Mouse (Mus musculus) liver, embryonic 13.5 days (tissue): ENCODE results near the gene Mtmr3. TPM values are rescaled to one million over a fixed set of nuclear protein-coding genes. Genes with fewer than 3 reads are reported as not detected.
"Not testable (repeated sequence)": the region's sequence is repeated elsewhere in the genome, so short reads cannot be mapped to it uniquely, and the experiment has no call there.

ENCODE experiments used
- ATAC-seq: fragments of 200-750 bp; cut with Nextera tagmentation; 2 replicates; pipeline ENCODE4 v1.8.0; 2017; ENCODE audit warnings: low read depth, mild to moderate bottlenecking, moderate number of reproducible peaks, moderate library complexity
- DNase-seq: peaks from one replicate; pipeline ENCODE4 v3.0.0; 2022
- H3K27ac ChIP-seq: fragments of 300-500 bp; sonication (generic); 2 replicates; pipeline ENCODE4 v1.5.1; 2015; ENCODE audit warnings: moderate library complexity, mild to moderate bottlenecking, inconsistent platforms
- H3K27me3 ChIP-seq: fragments of 300-500 bp; sonication (generic); 2 replicates; pipeline ENCODE4 v1.6.1; 2015; ENCODE audit warnings: mild to moderate bottlenecking, inconsistent platforms
- H3K36me3 ChIP-seq: fragments of 300-500 bp; sonication (generic); 2 replicates; pipeline ENCODE4 v1.6.1; 2015; ENCODE audit warnings: mild to moderate bottlenecking, inconsistent platforms
- H3K4me1 ChIP-seq: fragments of 300-500 bp; sonication (generic); replicated peaks from 2 replicates; pipeline ENCODE4 v1.6.1; 2015; ENCODE audit warnings: inconsistent platforms
- H3K4me2 ChIP-seq: fragments of 300-500 bp; sonication (generic); 2 replicates; pipeline ENCODE4 v1.6.1; 2015; ENCODE audit warnings: inconsistent platforms, mild to moderate bottlenecking, moderate library complexity
- H3K4me3 ChIP-seq: fragments of 300-500 bp; sonication (generic); replicated peaks from 2 replicates; pipeline ENCODE4 v1.5.1; 2015; ENCODE audit warnings: mild to moderate bottlenecking, inconsistent platforms
- H3K9ac ChIP-seq: fragments of 300-500 bp; sonication (generic); 2 replicates; pipeline ENCODE4 v1.6.1; 2015; ENCODE audit warnings: mild to moderate bottlenecking, inconsistent platforms
- H3K9me3 ChIP-seq: fragments of 300-500 bp; sonication (generic); replicated peaks from 2 replicates; pipeline ENCODE4 v1.6.1; 2016; ENCODE audit warnings: inconsistent platforms
- WGBS: fragments of 180-500 bp; shearing (Covaris S2); methylation state at CpG from one replicate; pipeline ENCODE4 v1.1.7; 2015; ENCODE audit not compliant: insufficient replicate concordance; 5-methylcytosine and 5-hydroxymethylcytosine counted together
- polyA plus RNA-seq: library from polyadenylated mRNA; unstranded; fragments of >200 nt; fragmentation: Nextera tagmentation; extraction: Ambion mirVana; gene quantifications from 2 replicates; pipeline ENCODE4 v1.2.1, GENCODE M21; 2015

Gene Mtmr3
- polyA plus RNA-seq, 1 experiment from 2014 or later = 24.0 TPM

DNA sequence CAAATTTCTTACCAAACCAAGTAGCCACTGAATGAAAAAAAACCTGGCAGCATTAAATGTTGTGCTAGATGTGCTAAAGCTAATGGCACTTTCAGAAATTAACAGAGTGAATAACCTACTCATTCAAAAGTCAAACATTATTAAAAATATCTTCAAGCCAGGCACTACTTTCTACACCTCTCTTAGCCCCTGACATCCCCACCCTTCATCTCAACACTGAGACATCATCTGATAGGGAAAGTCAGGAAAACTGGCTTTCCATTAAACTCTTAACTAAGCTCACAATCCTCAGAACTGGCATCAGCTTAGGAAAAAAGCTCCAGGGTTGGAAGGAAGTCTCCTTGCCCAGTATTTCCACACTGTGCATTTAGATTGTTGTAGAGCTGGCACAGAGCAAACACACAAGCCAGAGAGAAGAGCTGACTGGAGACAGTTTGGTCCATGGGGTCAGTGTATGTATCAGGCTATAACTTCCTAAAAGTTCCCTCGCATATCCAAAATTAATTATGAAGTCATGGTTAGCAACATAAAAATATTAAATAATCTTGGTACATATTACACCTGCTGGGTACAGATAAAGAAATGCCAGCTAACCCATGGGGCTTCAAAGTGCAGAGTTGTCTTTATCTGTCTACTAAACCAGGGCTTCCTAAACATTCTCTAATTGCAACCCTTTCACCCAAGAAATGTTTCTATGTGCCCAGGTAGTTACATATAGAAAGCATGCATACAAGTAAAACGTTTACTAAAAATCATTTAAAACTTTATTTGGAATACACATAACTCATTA is 41.2 kb downstream of the Mtmr3 start:
- H3K36me3 ChIP-seq = peaks cover 4% of the 10 kb centered on the region; the same call in 1 of the 2 replicates
- H3K4me2 ChIP-seq = peak overlapping the region; percentile 52
- no peaks in the 10 kb centered on the region for H3K9me3 ChIP-seq
- peak; percentile 93 for ATAC-seq
- DNase-seq = peak; percentile 40
- peak overlapping the region; percentile 97 for H3K27ac ChIP-seq
- H3K4me1 ChIP-seq = peaks cover 77% of the 10 kb centered on the region
- H3K27me3 ChIP-seq = no peaks in the 10 kb centered on the region
- H3K4me3 ChIP-seq = peak overlapping the region; percentile 16; the same call in 1 of the 2 replicates
- H3K9ac ChIP-seq = peak overlapping the region; percentile 69
- WGBS = 25% methylated on average over 2 of the region's 2 CpGs

- peak overlapping the region; percentile 83 for H3K27ac ChIP-seq
- no peak overlapping the region for H3K4me2 ChIP-seq
- DNase-seq (no peak), ATAC-seq (no peak)
- WGBS = 94% methylated on average over 4 of the region's 4 CpGs
- no peaks in the 10 kb centered on the region for H3K9me3 ChIP-seq
- H3K9ac ChIP-seq = peak overlapping the region; percentile 55
- peaks cover 8% of the 10 kb centered on the region; the same call in 1 of the 2 replicates for H3K36me3 ChIP-seq
- H3K27me3 ChIP-seq = no peaks in the 10 kb centered on the region
- H3K4me1 ChIP-seq = peaks cover 83% of the 10 kb centered on the region
- H3K4me3 ChIP-seq = no peak overlapping the region
Observed at GRCm38 (mm10) chr11:4547569-4547968, 47.1 kb downstream of the Mtmr3 start.

GRCm38 (mm10) chr11:4545976-4546375 is 48.7 kb downstream of the Mtmr3 start:
- Histone ChIP-seq H3K27me3 (no peaks in the 10 kb centered on the region), H3K4me2 (no peak overlapping the region), H3K4me3 (no peak overlapping the region), H3K36me3 (peaks cover 8% of the 10 kb centered on the region), H3K27ac (peak overlapping the region; percentile 91), H3K9ac (peak overlapping the region; percentile 52), H3K9me3 (no peaks in the 10 kb centered on the region), H3K4me1 (peaks cover 86% of the 10 kb centered on the region)
- no peak for ATAC-seq
- no peak for DNase-seq
- 60% methylated on average over 3 of the region's 3 CpGs for WGBS

GRCm38 (mm10) chr11:4545401-4545800 is 49.3 kb downstream of the Mtmr3 start:
- Histone ChIP-seq H3K9me3 (no peaks in the 10 kb centered on the region), H3K4me3 (no peak overlapping the region), H3K27ac (peak overlapping the region; percentile 91), H3K4me1 (peaks cover 87% of the 10 kb centered on the region), H3K27me3 (no peaks in the 10 kb centered on the region), H3K4me2 (peak overlapping the region; percentile 11; the same call in 1 of the 2 replicates), H3K36me3 (peaks cover 13% of the 10 kb centered on the region), H3K9ac (peak overlapping the region; percentile 46)
- ATAC-seq (no peak), DNase-seq (no peak)
- WGBS = 49% methylated on average over 4 of the region's 4 CpGs

GRCm38 (mm10) chr11:4544627-4544921 is 50.1 kb downstream of the Mtmr3 start:
- H3K4me3 ChIP-seq, ATAC-seq, H3K9me3 ChIP-seq, DNase-seq, H3K4me2 ChIP-seq, H3K27me3 ChIP-seq: not testable (repeated sequence)
- peak overlapping the region; percentile 46; the same call in 1 of the 2 replicates for H3K9ac ChIP-seq
- H3K27ac ChIP-seq = peak overlapping the region; percentile 91
- 64% methylated on average over 1 of the region's 1 CpGs for WGBS
- peaks cover 91% of the 10 kb centered on the region for H3K4me1 ChIP-seq
- peaks cover 15% of the 10 kb centered on the region for H3K36me3 ChIP-seq

- H3K4me3 ChIP-seq = peak overlapping the region; percentile 21; the same call in 1 of the 2 replicates
- ATAC-seq (no peak), DNase-seq (no peak)
- H3K27me3 ChIP-seq = no peaks in the 10 kb centered on the region
- H3K9me3 ChIP-seq = no peaks in the 10 kb centered on the region
- H3K4me1 ChIP-seq = peaks cover 92% of the 10 kb centered on the region
- peaks cover 21% of the 10 kb centered on the region for H3K36me3 ChIP-seq
- peak overlapping the region; percentile 65 for H3K9ac ChIP-seq
- 22% methylated on average over 7 of the region's 7 CpGs for WGBS
- H3K4me2 ChIP-seq = peak overlapping the region; percentile 54
- peak overlapping the region; percentile 95 for H3K27ac ChIP-seq
Observed at GRCm38 (mm10) chr11:4543746-4544626, 50.7 kb downstream of the Mtmr3 start.

GRCm38 (mm10) chr11:4543040-4543551 is 51.6 kb downstream of the Mtmr3 start:
- Histone ChIP-seq H3K4me3 (peak overlapping the region; percentile 34), H3K4me2 (peak overlapping the region; percentile 54), H3K27ac (peak overlapping the region; percentile 95), H3K36me3 (peaks cover 18% of the 10 kb centered on the region), H3K9ac (peak overlapping the region; percentile 65), H3K4me1 (peaks cover 88% of the 10 kb centered on the region), H3K9me3 (no peaks in the 10 kb centered on the region), H3K27me3 (no peaks in the 10 kb centered on the region)
- peak; percentile 85 for DNase-seq
- WGBS = 22% methylated on average over 2 of the region's 2 CpGs
- ATAC-seq = peak; percentile 96

DNA sequence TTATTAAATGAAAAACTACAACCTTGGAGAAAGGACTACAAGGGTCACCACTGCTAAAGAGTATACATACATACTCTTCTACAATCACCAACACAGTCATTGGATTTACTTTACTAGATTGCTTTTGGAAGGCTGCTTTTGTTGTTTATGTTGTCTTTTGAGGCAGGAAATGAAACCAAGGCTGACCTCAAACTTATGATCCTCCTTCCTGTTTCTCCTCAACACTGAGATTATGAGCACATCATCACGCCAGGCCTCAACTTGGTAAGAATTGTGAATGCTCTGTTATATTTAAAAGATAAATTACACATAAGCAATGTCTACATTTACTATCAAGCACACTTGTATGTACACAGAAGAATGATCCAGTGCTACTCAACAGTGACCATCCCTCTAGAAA is 58.0 kb downstream of the Mtmr3 start:
- Histone ChIP-seq H3K4me1 (peaks cover 61% of the 10 kb centered on the region), H3K9ac (no peak overlapping the region)

GRCm38 (mm10) chr11:4527132-4527531 is 67.5 kb downstream of the Mtmr3 start:
- Histone ChIP-seq H3K4me3 (no peak overlapping the region), H3K9me3 (no peaks in the 10 kb centered on the region), H3K27me3 (no peaks in the 10 kb centered on the region), H3K4me1 (peaks cover 28% of the 10 kb centered on the region), H3K4me2 (no peak overlapping the region), H3K27ac (no peak overlapping the region; the same call in 1 of the 2 replicates), H3K36me3 (peaks cover 84% of the 10 kb centered on the region), H3K9ac (no peak overlapping the region)
- WGBS = 76% methylated on average over 3 of the region's 3 CpGs
- no peak for ATAC-seq
- no peak for DNase-seq

More for the DNA sequence above, 58.0 kb downstream of the Mtmr3 start:
- DNase-seq (no peak), ATAC-seq (no peak)
- no peak overlapping the region for H3K4me3 ChIP-seq
- 84% methylated on average over 1 of the region's 1 CpGs for WGBS
- no peaks in the 10 kb centered on the region for H3K9me3 ChIP-seq
- H3K27me3 ChIP-seq = no peaks in the 10 kb centered on the region
- H3K36me3 ChIP-seq = peaks cover 21% of the 10 kb centered on the region
- H3K27ac ChIP-seq = peak overlapping the region; percentile 6; the same call in 1 of the 2 replicates
- H3K4me2 ChIP-seq = no peak overlapping the region

DNA sequence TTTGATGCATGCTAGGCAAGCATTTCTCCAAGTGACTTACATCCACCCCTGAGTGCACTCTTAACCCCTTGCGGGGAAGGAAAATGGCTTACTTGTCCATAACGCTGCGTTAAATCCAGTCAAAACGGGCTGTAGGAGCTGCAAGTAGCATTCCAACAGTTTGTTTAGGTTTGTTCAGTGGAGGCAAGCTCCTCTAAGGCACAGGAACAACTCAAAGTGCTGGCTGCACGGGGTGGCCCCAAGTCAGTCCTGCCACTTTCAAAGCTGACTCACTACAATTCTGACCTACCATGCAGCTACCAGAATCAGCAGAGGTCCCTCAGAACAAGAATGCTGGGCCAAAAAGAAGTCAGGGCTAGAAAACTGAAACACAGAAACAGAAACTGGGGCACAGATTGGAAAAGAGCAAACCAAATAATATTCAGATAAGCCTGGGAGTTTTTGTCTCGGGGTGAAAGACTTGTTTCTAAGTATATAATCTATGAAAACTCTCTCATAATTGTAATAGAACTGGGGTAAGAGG is 72.5 kb downstream of the Mtmr3 start:
- H3K4me3 ChIP-seq = no peak overlapping the region
- no peaks in the 10 kb centered on the region for H3K27me3 ChIP-seq
- ATAC-seq (no peak), DNase-seq (no peak)
- H3K9ac ChIP-seq = no peak overlapping the region
- 86% methylated on average over 6 of the region's 6 CpGs for WGBS
- H3K4me1 ChIP-seq = peaks cover 10% of the 10 kb centered on the region; the same call in 1 of the 2 replicates
- H3K9me3 ChIP-seq = no peaks in the 10 kb centered on the region
- peaks cover 88% of the 10 kb centered on the region for H3K36me3 ChIP-seq
- no peak overlapping the region for H3K4me2 ChIP-seq
- no peak overlapping the region for H3K27ac ChIP-seq

DNA sequence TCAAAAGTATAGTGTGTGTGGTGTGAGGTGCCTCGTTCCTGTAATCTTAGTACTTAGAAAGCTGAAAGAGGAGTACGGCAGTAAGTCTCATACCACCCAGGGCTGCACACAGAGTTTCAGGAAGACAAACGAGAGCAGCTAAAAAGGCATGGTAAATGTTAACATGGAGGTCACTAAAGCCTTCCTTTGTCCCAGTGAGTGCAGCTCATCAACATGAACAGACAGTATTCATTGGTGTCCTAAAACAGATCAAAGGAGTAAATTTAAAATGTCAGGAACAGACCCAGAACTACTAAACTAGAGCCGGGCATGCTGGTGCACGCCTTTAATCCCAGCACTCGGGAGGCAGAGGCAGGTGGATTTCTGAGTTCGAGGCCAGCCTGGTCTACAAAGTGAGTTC is 75.7 kb downstream of the Mtmr3 start:
- WGBS = 87% methylated on average over 7 of the region's 7 CpGs
- Histone ChIP-seq H3K36me3 (peaks cover 88% of the 10 kb centered on the region), H3K4me1 (peaks cover 10% of the 10 kb centered on the region; the same call in 1 of the 2 replicates), H3K9ac (no peak overlapping the region), H3K9me3 (no peaks in the 10 kb centered on the region), H3K27ac (no peak overlapping the region), H3K27me3 (no peaks in the 10 kb centered on the region), H3K4me3 (no peak overlapping the region), H3K4me2 (no peak overlapping the region)
- no peak for ATAC-seq
- no peak for DNase-seq
